Mouse (Mus musculus): ENCODE results near the gene Aim2.

Aim2 gene

GRCm38 (mm10) chr1:173391754-173392153 is 41.1 kb downstream of the Aim2 start:
- DNase-seq, result no peak

GRCm38 (mm10) chr1:173398323-173398970 is 47.8 kb downstream of the Aim2 start:
- peak; percentile 87 to 94 for DNase-seq

- no peak for DNase-seq
Observed at GRCm38 (mm10) chr1:173404696-173405309, 54.1 kb downstream of the Aim2 start.

- DNase-seq, result no peak
Observed at GRCm38 (mm10) chr1:173409066-173409465, 58.4 kb downstream of the Aim2 start.

- no peak for DNase-seq
Observed at GRCm38 (mm10) chr1:173411863-173412262, 61.2 kb downstream of the Aim2 start.

GRCm38 (mm10) chr1:173414631-173415030 is 64.0 kb downstream of the Aim2 start:
- DNase-seq, result no peak

- no peak for DNase-seq
Observed at GRCm38 (mm10) chr1:173418516-173418915, 67.8 kb downstream of the Aim2 start.

- no peak for DNase-seq
Observed at GRCm38 (mm10) chr1:173418936-173419621, 68.4 kb downstream of the Aim2 start.

- no peak for DNase-seq
Observed at GRCm38 (mm10) chr1:173420374-173420773, 69.7 kb downstream of the Aim2 start.

GRCm38 (mm10) chr1:173426345-173426744 is 75.7 kb downstream of the Aim2 start:
- DNase-seq, result no peak

- no peak for DNase-seq
Observed at GRCm38 (mm10) chr1:173427385-173427784, 76.7 kb downstream of the Aim2 start.

GRCm38 (mm10) chr1:173429995-173430699 is 79.5 kb downstream of the Aim2 start:
- DNase-seq, result no peak

GRCm38 (mm10) chr1:173432411-173432810 is 81.7 kb downstream of the Aim2 start:
- no peak for DNase-seq

GRCm38 (mm10) chr1:173437161-173437953 is 86.7 kb downstream of the Aim2 start:
- DNase-seq, result no peak

- DNase-seq, result no peak
Observed at GRCm38 (mm10) chr1:173440681-173441080, 90.0 kb downstream of the Aim2 start.

GRCm38 (mm10) chr1:173441210-173441609 is 90.5 kb downstream of the Aim2 start:
- no peak for DNase-seq

- DNase-seq, result no peak
Observed at GRCm38 (mm10) chr1:173443061-173443460, 92.4 kb downstream of the Aim2 start.

GRCm38 (mm10) chr1:173447067-173447466 is 96.4 kb downstream of the Aim2 start:
- no peak for DNase-seq

- DNase-seq, result no peak
Observed at GRCm38 (mm10) chr1:173450621-173451020, 99.9 kb downstream of the Aim2 start.

- DNase-seq, result no peak
Observed at GRCm38 (mm10) chr1:173451665-173452064, 101.0 kb downstream of the Aim2 start.

- peak; percentile 39 to 68 for DNase-seq
Observed at GRCm38 (mm10) chr1:173456139-173456754, 105.6 kb downstream of the Aim2 start.

GRCm38 (mm10) chr1:173456761-173457160 is 106.1 kb downstream of the Aim2 start:
- no peak for DNase-seq

All from cerebellum, postnatal 14 days (tissue).